Comparison of ENCODE assay signal across 20 mouse cellular contexts in genomic region chr14:23723701-23724430, GRCm38 (mm10).
DNase-seq lines count a peak whose midpoint lies in the region; ATAC-seq lines count a peak whose summit lies in the region.
"Had no signal": no experiment of that assay in that cellular context is flagged by ENCODE, and none has a peak within 500 bp of the region (broad histone marks: within the 10 kb centered on the region; RNA-seq: fewer than 3 reads in every experiment).

No protein-coding gene starts in this region.

- no peak overlapping the region for H3K27ac ChIP-seq in hindbrain, embryonic 14.5 days
- H3K27ac ChIP-seq in hindbrain, embryonic 11.5 days (ENCODE audit: low read depth, low read length), result no peak overlapping the region
- H3K27ac ChIP-seq: embryonic facial prominence, embryonic 15.5 days; kidney, embryonic 15.5 days; limb, embryonic 15.5 days; liver, embryonic 15.5 days; macrophage; midbrain, embryonic 10.5 days; neural tube, embryonic 15.5 days; stomach, embryonic 15.5 days had no signal

- no peaks in the 10 kb centered on the region for H3K27me3 ChIP-seq in hindbrain, embryonic 14.5 days (ENCODE audit: control insufficient read depth, insufficient read depth, low read length)
- no peaks in the 10 kb centered on the region for H3K27me3 ChIP-seq in hindbrain, embryonic 11.5 days (ENCODE audit: control insufficient read depth, insufficient read depth, low read length)
- H3K27me3 ChIP-seq: embryonic facial prominence, embryonic 15.5 days; kidney, embryonic 15.5 days; liver, embryonic 15.5 days; neural tube, embryonic 15.5 days; stomach, embryonic 15.5 days had no signal

- H3K36me3 ChIP-seq in hindbrain, embryonic 14.5 days (replicated peaks; ENCODE audit: control insufficient read depth, insufficient read depth), result no peaks in the 10 kb centered on the region
- no peaks in the 10 kb centered on the region for H3K36me3 ChIP-seq in hindbrain, embryonic 11.5 days (ENCODE audit: control insufficient read depth, insufficient read depth, low read length)
- H3K36me3 ChIP-seq: embryonic facial prominence, embryonic 15.5 days; kidney, embryonic 15.5 days; limb, embryonic 15.5 days; liver, embryonic 15.5 days; midbrain, embryonic 10.5 days; neural tube, embryonic 15.5 days; stomach, embryonic 15.5 days had no signal

- peak; percentile 88 to 91 for DNase-seq in cerebellum, postnatal 10 days
- DNase-seq in hindbrain, embryonic 14.5 days (ENCODE audit: low spot score), result no peak
- DNase-seq in hindbrain, embryonic 11.5 days (ENCODE audit: low spot score), result no peak
- DNase-seq in retina, postnatal 1 day, result peak; percentile 29
- no peak for DNase-seq in retina, embryonic 14.5 days (ENCODE audit: low spot score)
- no peak for DNase-seq in kidney, postnatal 14 days
- DNase-seq: embryo, embryonic 11 days; gastrocnemius, postnatal 36 days; thymus, adult 18-20 months; thymus, postnatal 4 days had no signal

- WGBS in hindbrain, embryonic 14.5 days, result 29% methylated on average over 7 of the region's 7 CpGs
- 51% methylated on average over 7 of the region's 7 CpGs for WGBS in hindbrain, embryonic 11.5 days

- no peaks in the 10 kb centered on the region for H3K9me3 ChIP-seq in hindbrain, embryonic 14.5 days (ENCODE audit: control insufficient read depth, low read length)
- H3K9me3 ChIP-seq in hindbrain, embryonic 11.5 days (ENCODE audit: control insufficient read depth, low read length), result no peaks in the 10 kb centered on the region
- H3K9me3 ChIP-seq: embryonic facial prominence, embryonic 15.5 days; kidney, embryonic 15.5 days; limb, embryonic 15.5 days; liver, embryonic 15.5 days; midbrain, embryonic 10.5 days; neural tube, embryonic 15.5 days; stomach, embryonic 15.5 days had no signal

- H3K4me3 ChIP-seq in hindbrain, embryonic 14.5 days (replicated peaks; ENCODE audit: low read length), result no peak overlapping the region
- no peak overlapping the region for H3K4me3 ChIP-seq in hindbrain, embryonic 11.5 days (ENCODE audit: low read depth, low read length)
- H3K4me3 ChIP-seq: embryonic facial prominence, embryonic 15.5 days; kidney, embryonic 15.5 days; limb, embryonic 15.5 days; liver, embryonic 15.5 days; midbrain, embryonic 10.5 days; neural tube, embryonic 15.5 days; stomach, embryonic 15.5 days had no signal

- H3K9ac ChIP-seq in hindbrain, embryonic 14.5 days, result no peak overlapping the region
- no peak overlapping the region for H3K9ac ChIP-seq in hindbrain, embryonic 11.5 days (ENCODE audit: low read depth, low read length)
- H3K9ac ChIP-seq: embryonic facial prominence, embryonic 15.5 days; kidney, embryonic 15.5 days; limb, embryonic 15.5 days; liver, embryonic 15.5 days; neural tube, embryonic 15.5 days; stomach, embryonic 15.5 days had no signal

- no peak for ATAC-seq in cerebellum, adult (ENCODE audit: insufficient number of reproducible peaks, low FRiP score, low TSS enrichment)
- peak; percentile 81; the same call in 1 of the 2 replicates for ATAC-seq in hindbrain, embryonic 14.5 days (ENCODE audit: low FRiP score)
- no peak for ATAC-seq in hindbrain, embryonic 11.5 days (ENCODE audit: low FRiP score)
- ATAC-seq: intestine, postnatal 0 days had no signal

- H3K4me1 ChIP-seq in hindbrain, embryonic 14.5 days (replicated peaks; ENCODE audit: control insufficient read depth, insufficient read depth, low read length), result peaks cover 16% of the 10 kb centered on the region; the same call in 1 of the 2 replicates
- H3K4me1 ChIP-seq in hindbrain, embryonic 11.5 days (replicated peaks; ENCODE audit: control insufficient read depth, insufficient read depth, low read length), result no peaks in the 10 kb centered on the region
- H3K4me1 ChIP-seq: embryonic facial prominence, embryonic 15.5 days; kidney, embryonic 15.5 days; limb, embryonic 15.5 days; liver, embryonic 15.5 days; midbrain, embryonic 10.5 days; stomach, embryonic 15.5 days had no signal

- no peak overlapping the region for H3K4me2 ChIP-seq in hindbrain, embryonic 14.5 days (replicated peaks)
- no peak overlapping the region for H3K4me2 ChIP-seq in hindbrain, embryonic 11.5 days (replicated peaks; ENCODE audit: low read depth, low read length)
- H3K4me2 ChIP-seq: embryonic facial prominence, embryonic 15.5 days; kidney, embryonic 15.5 days; limb, embryonic 15.5 days; liver, embryonic 15.5 days; neural tube, embryonic 15.5 days; stomach, embryonic 15.5 days had no signal

Comparison
In these comparisons a context has a peak if more than half of its experiments do, and no peak if none do; other contexts are left out.
1. DNase-seq: peak in cerebellum, postnatal 10 days (2 of 2) and retina, postnatal 1 day (single experiment); none in hindbrain, embryonic 14.5 days (single experiment), hindbrain, embryonic 11.5 days (single experiment), retina, embryonic 14.5 days (single experiment) and kidney, postnatal 14 days (single experiment).